Mouse (Mus musculus): ENCODE results near the gene Runx1. TPM values are rescaled to one million over a fixed set of nuclear protein-coding genes. Genes with fewer than 3 reads are reported as not detected.

Runx1 gene
- polyA plus RNA-seq, 2 experiments: 3.0 to 4.4 TPM

GRCm38 (mm10) chr16:92747062-92747461 lies 78.9 kb downstream of the Runx1 start:
- WGBS (ENCODE audit: insufficient replicate concordance): 39% methylated on average over 2 of the region's 2 CpGs
- Histone ChIP-seq H3K36me3 (replicated peaks; ENCODE audit: control insufficient read depth, insufficient read depth, low read depth) (no peaks in the 10 kb centered on the region), H3K9ac (replicated peaks) (no peak overlapping the region), H3K4me1 (replicated peaks; ENCODE audit: control insufficient read depth in 2 of 2, insufficient read depth in 2 of 2, low read length in 1 of 2) (peaks cover 2 to 16% of the 10 kb centered on the region in 2 experiments; a peak in 3 of 4 replicates), H3K4me2 (ENCODE audit: low read depth) (no peak overlapping the region), H3K27me3 (ENCODE audit: control insufficient read depth, insufficient read depth, low read length) (no peaks in the 10 kb centered on the region), H3K27ac (no peak overlapping the region), H3K9me3 (ENCODE audit: control insufficient read depth, low read length) (no peaks in the 10 kb centered on the region), H3K4me3 (ENCODE audit: insufficient read depth in 1 of 2, low read depth in 2 of 2, low read length in 2 of 2) (no peak overlapping the region)
- TF ChIP-seq CTCF (IDR thresholded peaks at IDR 0.05; ENCODE audit: low read depth) (no peak), EP300 (IDR thresholded peaks at IDR 0.05; ENCODE audit: low read depth) (no peak)
- DNase-seq (ENCODE audit: low read depth in 3 of 3, low spot score in 3 of 3) (no peak), ATAC-seq (ENCODE audit: insufficient read depth) (no peak)

DNA sequence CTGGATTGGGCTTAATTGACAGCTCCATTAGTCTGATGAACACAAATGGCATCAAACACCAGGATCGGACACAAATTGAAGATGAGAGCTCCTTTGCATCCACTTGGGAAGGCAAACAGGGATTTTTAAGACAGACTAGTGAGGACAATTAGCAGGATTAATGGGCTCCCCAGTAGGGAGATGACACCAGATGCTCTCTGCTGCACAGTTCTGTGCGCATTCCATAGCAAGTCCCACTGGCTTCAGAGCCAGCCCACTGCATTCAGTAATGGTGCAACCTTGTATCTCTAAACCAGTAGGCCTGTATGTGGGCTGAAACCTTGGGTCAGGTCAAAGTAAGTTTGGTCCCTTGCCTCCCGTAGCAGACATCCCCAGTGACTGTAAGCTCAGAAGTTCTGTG lies 80.7 kb downstream of the Runx1 start:
- DNase-seq (ENCODE audit: low read depth in 3 of 3, low spot score in 3 of 3): no peak
- Histone ChIP-seq H3K4me1 (replicated peaks; ENCODE audit: control insufficient read depth in 2 of 2, insufficient read depth in 2 of 2, low read length in 1 of 2) (peaks cover 2 to 16% of the 10 kb centered on the region in 2 experiments; a peak in 3 of 4 replicates), H3K27me3 (ENCODE audit: control insufficient read depth, insufficient read depth, low read length) (no peaks in the 10 kb centered on the region)

DNA sequence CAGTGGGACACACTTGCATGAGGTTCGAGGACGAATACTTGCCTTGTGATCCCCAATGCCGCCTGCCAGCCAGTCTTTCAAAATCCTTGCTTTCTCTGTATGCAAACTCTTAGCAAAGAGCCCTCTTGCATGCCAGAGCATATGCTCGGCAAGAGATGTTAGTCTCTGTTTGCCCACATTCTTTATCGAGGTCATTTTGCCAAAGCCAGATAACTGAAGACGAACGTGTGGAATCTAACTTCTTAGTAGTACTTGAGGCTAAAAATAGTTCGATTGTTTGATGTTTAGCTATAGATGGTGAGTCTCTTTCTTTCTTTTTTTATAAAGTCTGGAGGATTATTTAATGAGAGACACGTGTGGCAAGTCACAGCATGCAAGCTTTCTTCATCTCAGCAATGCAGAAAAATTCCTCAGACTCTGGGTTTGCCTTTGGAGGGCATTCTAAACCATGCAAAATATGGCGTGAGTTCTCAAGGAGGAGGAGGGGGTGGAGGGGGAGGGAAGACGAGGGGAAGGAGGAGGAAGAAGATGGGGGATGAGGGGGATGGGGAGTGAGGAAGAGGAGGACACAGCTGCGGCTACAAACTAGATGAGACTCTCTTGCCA lies 81.7 kb downstream of the Runx1 start:
- Histone ChIP-seq H3K4me3 (ENCODE audit: insufficient read depth in 1 of 2, low read depth in 2 of 2, low read length in 2 of 2) (no peak overlapping the region), H3K36me3 (replicated peaks; ENCODE audit: control insufficient read depth, insufficient read depth, low read depth) (no peaks in the 10 kb centered on the region), H3K4me2 (ENCODE audit: low read depth) (no peak overlapping the region), H3K9me3 (ENCODE audit: control insufficient read depth, low read length) (no peaks in the 10 kb centered on the region), H3K9ac (replicated peaks) (no peak overlapping the region), H3K4me1 (replicated peaks; ENCODE audit: control insufficient read depth in 2 of 2, insufficient read depth in 2 of 2, low read length in 1 of 2) (peaks cover 2 to 16% of the 10 kb centered on the region in 2 experiments; a peak in 3 of 4 replicates), H3K27me3 (ENCODE audit: control insufficient read depth, insufficient read depth, low read length) (no peaks in the 10 kb centered on the region), H3K27ac (no peak overlapping the region)
- DNase-seq (ENCODE audit: low read depth in 3 of 3, low spot score in 3 of 3) (no peak), ATAC-seq (ENCODE audit: insufficient read depth) (no peak)
- TF ChIP-seq EP300 (IDR thresholded peaks at IDR 0.05; ENCODE audit: low read depth) (no peak), CTCF (IDR thresholded peaks at IDR 0.05; ENCODE audit: low read depth) (no peak)
- WGBS (ENCODE audit: insufficient replicate concordance): 36% methylated on average over 12 of the region's 12 CpGs

More for the DNA sequence above, 80.7 kb downstream of the Runx1 start:
- Histone ChIP-seq H3K4me3 (ENCODE audit: insufficient read depth in 1 of 2, low read depth in 2 of 2, low read length in 2 of 2) (no peak overlapping the region), H3K36me3 (replicated peaks; ENCODE audit: control insufficient read depth, insufficient read depth, low read depth) (no peaks in the 10 kb centered on the region), H3K9me3 (ENCODE audit: control insufficient read depth, low read length) (no peaks in the 10 kb centered on the region), H3K9ac (replicated peaks) (no peak overlapping the region), H3K4me2 (ENCODE audit: low read depth) (no peak overlapping the region), H3K27ac (no peak overlapping the region)
- 76% methylated on average over 3 of the region's 3 CpGs for WGBS (ENCODE audit: insufficient replicate concordance)
- ATAC-seq (ENCODE audit: insufficient read depth): no peak
- no peak for TF ChIP-seq CTCF (IDR thresholded peaks at IDR 0.05; ENCODE audit: low read depth)
- TF ChIP-seq EP300 (IDR thresholded peaks at IDR 0.05; ENCODE audit: low read depth): no peak

GRCm38 (mm10) chr16:92743755-92744154 lies 82.2 kb downstream of the Runx1 start:
- no peaks in the 10 kb centered on the region for H3K9me3 ChIP-seq (ENCODE audit: control insufficient read depth, low read length)
- DNase-seq (ENCODE audit: low read depth in 3 of 3, low spot score in 3 of 3) (no peak), ATAC-seq (ENCODE audit: insufficient read depth) (no peak)
- no peaks in the 10 kb centered on the region for H3K27me3 ChIP-seq (ENCODE audit: control insufficient read depth, insufficient read depth, low read length)
- no peak overlapping the region for H3K27ac ChIP-seq
- H3K4me2 ChIP-seq (ENCODE audit: low read depth): no peak overlapping the region
- H3K36me3 ChIP-seq (replicated peaks; ENCODE audit: control insufficient read depth, insufficient read depth, low read depth): no peaks in the 10 kb centered on the region
- 64% methylated on average over 4 of the region's 4 CpGs for WGBS (ENCODE audit: insufficient replicate concordance)
- no peak overlapping the region for H3K4me3 ChIP-seq (ENCODE audit: insufficient read depth in 1 of 2, low read depth in 2 of 2, low read length in 2 of 2)
- peaks cover 2 to 16% of the 10 kb centered on the region in 2 experiments; a peak in 3 of 4 replicates for H3K4me1 ChIP-seq (replicated peaks; ENCODE audit: control insufficient read depth in 2 of 2, insufficient read depth in 2 of 2, low read length in 1 of 2)
- TF ChIP-seq CTCF (IDR thresholded peaks at IDR 0.05; ENCODE audit: low read depth) (no peak), EP300 (IDR thresholded peaks at IDR 0.05; ENCODE audit: low read depth) (no peak)
- H3K9ac ChIP-seq (replicated peaks): no peak overlapping the region

DNA sequence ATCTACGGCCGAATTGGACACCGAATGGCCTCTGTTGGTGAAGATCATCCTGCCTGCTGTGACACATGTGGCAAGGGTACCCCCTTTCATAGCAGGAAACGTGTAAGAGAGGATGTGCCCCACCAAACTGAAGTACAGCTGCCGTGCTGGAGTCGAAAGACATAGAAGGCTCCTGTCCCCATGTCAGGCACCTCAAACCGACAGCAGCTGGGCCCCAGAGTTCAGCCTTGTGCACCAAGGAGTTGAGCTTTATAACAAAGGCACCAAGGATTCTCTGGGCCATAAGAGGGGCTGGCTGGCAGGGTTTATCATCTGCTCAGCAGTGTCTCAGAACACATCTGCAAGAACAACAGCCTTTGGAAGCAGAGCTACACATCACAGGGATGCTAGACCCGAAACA lies 84.6 kb downstream of the Runx1 start:
- H3K27me3 ChIP-seq (ENCODE audit: control insufficient read depth, insufficient read depth, low read length): no peaks in the 10 kb centered on the region
- H3K36me3 ChIP-seq (replicated peaks; ENCODE audit: control insufficient read depth, insufficient read depth, low read depth): no peaks in the 10 kb centered on the region
- 60% methylated on average over 8 of the region's 8 CpGs for WGBS (ENCODE audit: insufficient replicate concordance)
- DNase-seq (ENCODE audit: low read depth in 3 of 3, low spot score in 3 of 3) (no peak), ATAC-seq (ENCODE audit: insufficient read depth) (no peak)
- no peak overlapping the region for H3K9ac ChIP-seq (replicated peaks)
- peaks cover 2 to 8% of the 10 kb centered on the region in 2 experiments; a peak in 2 of 4 replicates for H3K4me1 ChIP-seq (replicated peaks; ENCODE audit: control insufficient read depth in 2 of 2, insufficient read depth in 2 of 2, low read length in 1 of 2)
- no peak overlapping the region for H3K4me3 ChIP-seq (ENCODE audit: insufficient read depth in 1 of 2, low read depth in 2 of 2, low read length in 2 of 2)
- TF ChIP-seq CTCF (IDR thresholded peaks at IDR 0.05; ENCODE audit: low read depth) (no peak), EP300 (IDR thresholded peaks at IDR 0.05; ENCODE audit: low read depth) (no peak)
- no peak overlapping the region for H3K27ac ChIP-seq
- no peak overlapping the region for H3K4me2 ChIP-seq (ENCODE audit: low read depth)
- no peaks in the 10 kb centered on the region for H3K9me3 ChIP-seq (ENCODE audit: control insufficient read depth, low read length)

Measured in liver, embryonic 14.5 days (tissue).